Comparison of ENCODE assay signal across 11 mouse cellular contexts in genomic region chr2:4423896-4424295, GRCm38 (mm10).
"Had no signal": no experiment of that assay in that cellular context is flagged by ENCODE, and none has a peak within 500 bp of the region (broad histone marks: within the 10 kb centered on the region; RNA-seq: fewer than 3 reads in every experiment).

No protein-coding gene starts in this region.

- H3K27ac ChIP-seq: limb, embryonic 12.5 days; liver, embryonic 13.5 days; midbrain, embryonic 13.5 days; neural tube, embryonic 13.5 days; stomach, postnatal 0 days had no signal

- H3K4me3 ChIP-seq: limb, embryonic 12.5 days; liver, embryonic 13.5 days; midbrain, embryonic 13.5 days; neural tube, embryonic 13.5 days had no signal

- DNase-seq: kidney, adult 8-10 months; kidney, postnatal 25 days; liver; liver, embryonic 13.5 days; liver, postnatal 0 days; lung, postnatal 36 days; retina, postnatal 1 day had no signal
